Mouse (Mus musculus) stomach, embryonic 14.5 days (tissue): ENCODE results near the gene Tnfrsf1a. TPM values are rescaled to one million over a fixed set of nuclear protein-coding genes. Genes with fewer than 3 reads are reported as not detected.

Experiments
- ATAC-seq: fragments of 200-750 bp; cut with Nextera tagmentation; 2 replicates; pipeline ENCODE4 v1.8.0; 2017; ENCODE audit warnings: low read depth, moderate TSS enrichment; ENCODE audit not compliant: insufficient number of reproducible peaks, insufficient read depth, low FRiP score
- H3K27ac ChIP-seq: fragments of 300-500 bp; sonication (generic); 2 replicates; pipeline ENCODE4 v1.5.1; 2014; ENCODE audit warnings: mild to moderate bottlenecking, low read length, moderate library complexity, mixed read lengths
- H3K27me3 ChIP-seq: fragments of 300-500 bp; sonication (generic); 2 replicates; pipeline ENCODE4 v1.6.1; 2014; ENCODE audit warnings: low read length, control low read depth, mixed read lengths; ENCODE audit not compliant: control insufficient read depth, insufficient read depth
- H3K36me3 ChIP-seq: fragments of 300-500 bp; sonication (generic); 2 replicates; pipeline ENCODE4 v1.6.1; 2014; ENCODE audit warnings: mild to moderate bottlenecking, control low read depth, low read length, moderate library complexity, mixed read lengths; ENCODE audit not compliant: control insufficient read depth, insufficient read depth
- H3K4me1 ChIP-seq: fragments of 300-500 bp; sonication (generic); 2 replicates; pipeline ENCODE4 v1.6.1; 2014; ENCODE audit warnings: low read length, control low read depth, mixed read lengths; ENCODE audit not compliant: control insufficient read depth, insufficient read depth
- H3K4me2 ChIP-seq: fragments of 300-500 bp; sonication (generic); replicated peaks from 2 replicates; pipeline ENCODE4 v1.6.1; 2014; ENCODE audit warnings: low read depth, low read length, control low read depth
- H3K4me3 ChIP-seq: fragments of 300-500 bp; sonication (generic); 2 replicates; pipeline ENCODE4 v1.5.1; 2014; ENCODE audit warnings: low read depth, low read length, control low read depth
- H3K9ac ChIP-seq: fragments of 300-500 bp; sonication (generic); replicated peaks from 2 replicates; pipeline ENCODE4 v1.6.1; 2014; ENCODE audit warnings: low read depth, mild to moderate bottlenecking, control low read depth, low read length, moderate library complexity, mixed read lengths
- H3K9me3 ChIP-seq: fragments of 300-500 bp; sonication (generic); 2 replicates; pipeline ENCODE4 v1.6.1; 2016; ENCODE audit warnings: low read depth, low read length, control low read depth; ENCODE audit not compliant: control insufficient read depth
- WGBS: fragments of 180-500 bp; shearing (Covaris S2); extraction: QIAGEN DNeasy Blood & Tissue Kit; methylation state at CpG from one replicate; pipeline ENCODE4 v1.1.7; 2014; 5-methylcytosine and 5-hydroxymethylcytosine counted together
- polyA plus RNA-seq: library from polyadenylated mRNA; unstranded; fragments of >200 nt; fragmentation: Nextera tagmentation; extraction: Ambion mirVana; gene quantifications from 2 replicates; pipeline ENCODE4 v1.2.1, GENCODE M21; 2014

Tnfrsf1a gene
- polyA plus RNA-seq, 1 experiment from 2014 or later, result 64.2 TPM

GRCm38 (mm10) chr6:125353221-125353620, 4.1 kb downstream of the Tnfrsf1a start:
- H3K27me3 ChIP-seq, result no peaks in the 10 kb centered on the region
- H3K27ac ChIP-seq, result no peak overlapping the region
- no peak overlapping the region for H3K9ac ChIP-seq
- H3K4me3 ChIP-seq, result no peak overlapping the region
- no peak for ATAC-seq
- peaks cover 11% of the 10 kb centered on the region for H3K36me3 ChIP-seq
- H3K9me3 ChIP-seq, result no peaks in the 10 kb centered on the region
- no peak overlapping the region for H3K4me2 ChIP-seq
- H3K4me1 ChIP-seq, result peaks cover 49% of the 10 kb centered on the region
- WGBS, result 81% methylated on average over 11 of the region's 11 CpGs

- 74% methylated on average over 4 of the region's 4 CpGs for WGBS
- no peak for ATAC-seq
- H3K27me3 ChIP-seq, result no peaks in the 10 kb centered on the region
- no peaks in the 10 kb centered on the region for H3K9me3 ChIP-seq
- no peak overlapping the region for H3K4me3 ChIP-seq
- no peak overlapping the region for H3K9ac ChIP-seq
- H3K36me3 ChIP-seq, result peaks cover 16% of the 10 kb centered on the region
- no peak overlapping the region; the same call in 1 of the 2 replicates for H3K27ac ChIP-seq
- no peak overlapping the region for H3K4me2 ChIP-seq
- peaks cover 49% of the 10 kb centered on the region for H3K4me1 ChIP-seq
Observed at GRCm38 (mm10) chr6:125353655-125354054, 4.5 kb downstream of the Tnfrsf1a start.

GRCm38 (mm10) chr6:125354352-125355151, 5.4 kb downstream of the Tnfrsf1a start:
- H3K9ac ChIP-seq, result no peak overlapping the region; the same call in 1 of the 2 replicates
- 10% methylated on average over 14 of the region's 14 CpGs for WGBS

GRCm38 (mm10) chr6:125355197-125355741, 6.1 kb downstream of the Tnfrsf1a start:
- Histone ChIP-seq H3K4me2 (peak overlapping the region; percentile 36), H3K27me3 (no peaks in the 10 kb centered on the region), H3K4me1 (peaks cover 49% of the 10 kb centered on the region), H3K27ac (peak overlapping the region; percentile 52; the same call in 1 of the 2 replicates), H3K36me3 (peaks cover 28% of the 10 kb centered on the region), H3K9ac (no peak overlapping the region), H3K4me3 (no peak overlapping the region), H3K9me3 (no peaks in the 10 kb centered on the region)
- 6% methylated on average over 10 of the region's 10 CpGs for WGBS
- ATAC-seq, result no peak

More at GRCm38 (mm10) chr6:125354352-125355151, 5.4 kb downstream of the Tnfrsf1a start:
- peaks cover 49% of the 10 kb centered on the region for H3K4me1 ChIP-seq
- H3K36me3 ChIP-seq, result peaks cover 23% of the 10 kb centered on the region
- H3K4me2 ChIP-seq, result peak overlapping the region; percentile 36
- 0 out of 2 replicates have a peak overlapping the region, but pooled peaks have one; percentile 3 for H3K4me3 ChIP-seq
- no peaks in the 10 kb centered on the region for H3K27me3 ChIP-seq
- peak overlapping the region; percentile 52; the same call in 1 of the 2 replicates for H3K27ac ChIP-seq
- H3K9me3 ChIP-seq, result no peaks in the 10 kb centered on the region
- peak; percentile 43; the same call in 1 of the 2 replicates for ATAC-seq

GRCm38 (mm10) chr6:125356264-125356663, 7.1 kb downstream of the Tnfrsf1a start:
- peaks cover 43% of the 10 kb centered on the region for H3K4me1 ChIP-seq

GRCm38 (mm10) chr6:125357334-125357733, 8.2 kb downstream of the Tnfrsf1a start:
- Histone ChIP-seq H3K9ac (no peak overlapping the region), H3K36me3 (peaks cover 47% of the 10 kb centered on the region), H3K4me2 (no peak overlapping the region), H3K4me3 (no peak overlapping the region), H3K9me3 (no peaks in the 10 kb centered on the region), H3K27me3 (no peaks in the 10 kb centered on the region), H3K4me1 (peaks cover 34% of the 10 kb centered on the region), H3K27ac (no peak overlapping the region)
- ATAC-seq, result no peak
- WGBS, result 84% methylated on average over 15 of the region's 15 CpGs

More at GRCm38 (mm10) chr6:125356264-125356663, 7.1 kb downstream of the Tnfrsf1a start:
- ATAC-seq, result no peak
- Histone ChIP-seq H3K9me3 (no peaks in the 10 kb centered on the region), H3K27ac (no peak overlapping the region), H3K36me3 (peaks cover 37% of the 10 kb centered on the region), H3K27me3 (no peaks in the 10 kb centered on the region), H3K4me2 (no peak overlapping the region), H3K4me3 (no peak overlapping the region), H3K9ac (no peak overlapping the region)
- 14% methylated on average over 8 of the region's 8 CpGs for WGBS

- Histone ChIP-seq H3K4me3 (no peak overlapping the region), H3K4me2 (no peak overlapping the region), H3K9me3 (no peaks in the 10 kb centered on the region), H3K27me3 (0 out of 2 replicates have a peak, but pooled peaks cover 2% of the 10 kb centered on the region), H3K27ac (no peak overlapping the region), H3K9ac (no peak overlapping the region), H3K4me1 (peaks cover 26% of the 10 kb centered on the region), H3K36me3 (peaks cover 50% of the 10 kb centered on the region)
- no peak for ATAC-seq
- WGBS, result 52% methylated on average over 9 of the region's 9 CpGs
Observed at GRCm38 (mm10) chr6:125359999-125360398, 10.8 kb downstream of the Tnfrsf1a start.

- H3K27me3 ChIP-seq, result 0 out of 2 replicates have a peak, but pooled peaks cover 2% of the 10 kb centered on the region
- H3K4me3 ChIP-seq, result no peak overlapping the region
- no peaks in the 10 kb centered on the region for H3K9me3 ChIP-seq
- H3K36me3 ChIP-seq, result peaks cover 50% of the 10 kb centered on the region
- no peak overlapping the region for H3K27ac ChIP-seq
- 75% methylated on average over 9 of the region's 9 CpGs for WGBS
- H3K4me1 ChIP-seq, result peaks cover 18% of the 10 kb centered on the region
- no peak for ATAC-seq
- H3K4me2 ChIP-seq, result no peak overlapping the region
- no peak overlapping the region for H3K9ac ChIP-seq
Observed at GRCm38 (mm10) chr6:125360846-125361245, 11.7 kb downstream of the Tnfrsf1a start.
